Mouse (Mus musculus): ENCODE data around the gene Spo11.

Gene Spo11

GRCm38 (mm10) chr2:172999630-173000284 is 22.3 kb downstream of the Spo11 start, which contains the start of gene Rae1:
Rae1 (plus strand) TSS chr2:173000117.
- intact Hi-C loops (cut with DNase I): loop anchor here (1.0 to 10.0 kb wide), 4 partner anchors 55 to 525 kb away; partner anchors contain the start of genes Bmp7 and Fam209

DNA sequence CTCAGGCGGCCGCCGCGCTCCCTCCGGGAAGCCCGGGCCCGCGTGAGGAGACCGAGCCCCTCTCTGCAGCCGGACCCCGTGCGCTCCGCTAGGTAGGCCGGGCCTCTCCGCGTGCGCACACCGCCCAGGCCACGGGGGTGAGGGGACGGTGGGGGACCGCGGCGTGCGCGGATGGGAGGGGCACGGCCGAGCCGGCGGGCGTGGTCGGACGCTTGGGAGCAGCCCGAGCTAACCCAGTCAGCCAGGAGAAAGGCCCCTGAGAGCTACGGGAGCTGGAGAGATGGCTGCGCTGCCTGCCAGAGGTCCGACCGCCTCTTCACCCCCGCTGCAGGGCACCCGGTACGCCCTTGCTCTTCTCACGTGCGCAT is 22.8 kb downstream of the Spo11 start:
- intact Hi-C loops (cut with DNase I): no loop called here

DNA sequence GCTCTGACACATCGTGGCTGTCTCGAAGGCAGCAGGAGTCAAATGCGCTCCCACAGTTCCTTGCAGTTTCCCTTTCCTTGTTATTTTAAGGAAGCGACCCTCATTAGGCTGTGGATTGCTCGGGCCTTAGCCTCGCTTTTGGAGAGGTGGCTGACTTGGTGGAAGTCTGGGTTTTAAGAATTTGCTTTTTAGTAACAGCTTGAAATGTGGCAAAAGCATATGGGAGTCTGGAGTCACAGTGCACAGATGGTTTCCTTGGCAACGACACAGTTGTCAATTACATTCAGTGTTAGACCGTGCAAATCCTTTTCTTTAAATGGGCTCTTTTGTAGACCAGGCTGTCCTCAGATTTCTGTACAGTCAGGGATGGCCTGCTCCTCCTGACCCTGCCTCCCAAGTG is 23.4 kb downstream of the Spo11 start:
- intact Hi-C loops (cut with DNase I): no loop called here

GRCm38 (mm10) chr2:173003737-173004136 is 26.2 kb downstream of the Spo11 start:
- intact Hi-C loops (cut with DNase I): no loop called here

GRCm38 (mm10) chr2:173010220-173010717 is 32.8 kb downstream of the Spo11 start:
- intact Hi-C loops (cut with DNase I): no loop called here

- intact Hi-C loops (cut with DNase I): no loop called here
Measured at GRCm38 (mm10) chr2:173011440-173011839, 33.9 kb downstream of the Spo11 start.

DNA sequence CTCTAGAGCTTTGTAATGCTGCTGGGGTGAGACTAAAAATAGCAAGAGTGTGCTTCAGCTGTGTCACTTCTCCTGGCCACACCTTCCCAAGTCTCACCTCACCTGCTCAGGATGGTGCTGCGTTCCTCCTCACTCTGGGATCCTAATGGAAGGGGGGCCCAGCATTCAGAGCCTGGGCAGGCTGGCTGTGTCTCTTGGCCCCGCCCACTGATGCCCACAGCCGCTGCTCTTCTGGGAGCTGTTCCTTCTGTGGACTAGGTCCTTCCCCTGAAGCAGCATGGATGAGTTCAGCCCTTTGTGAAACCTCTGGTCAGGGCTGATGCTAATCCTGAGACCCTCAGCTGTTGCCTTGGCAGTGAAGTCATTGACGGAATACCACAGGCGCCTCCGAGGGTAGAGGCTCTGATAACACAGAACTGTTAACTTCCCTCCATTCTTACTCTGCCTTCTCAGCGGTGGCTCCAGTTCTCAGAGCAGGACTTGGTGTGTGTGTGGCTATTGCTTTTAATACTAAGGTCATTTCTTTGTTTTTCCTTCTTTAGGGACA is 37.3 kb downstream of the Spo11 start:
- intact Hi-C loops (cut with DNase I): no loop called here

DNA sequence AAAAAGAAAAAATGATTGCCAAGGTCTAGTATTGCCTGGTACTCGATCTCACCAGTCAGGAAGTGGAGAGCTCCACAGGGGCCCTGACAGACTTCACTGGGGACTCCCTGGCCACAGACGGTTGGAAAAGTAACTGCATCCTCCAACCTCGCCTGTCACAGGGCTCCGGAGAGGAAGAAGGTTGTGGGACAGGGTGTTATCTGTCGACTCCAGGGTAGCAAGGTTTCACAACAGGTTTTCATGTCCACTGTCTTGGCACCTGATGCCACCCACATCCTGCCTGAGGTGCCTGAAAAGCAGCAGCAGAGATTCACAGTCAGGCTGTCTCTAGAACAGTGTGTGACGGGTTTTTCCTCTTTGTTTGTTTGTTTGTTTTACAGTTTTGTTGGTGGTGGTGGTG is 40.4 kb downstream of the Spo11 start:
- intact Hi-C loops (cut with DNase I): no loop called here

DNA sequence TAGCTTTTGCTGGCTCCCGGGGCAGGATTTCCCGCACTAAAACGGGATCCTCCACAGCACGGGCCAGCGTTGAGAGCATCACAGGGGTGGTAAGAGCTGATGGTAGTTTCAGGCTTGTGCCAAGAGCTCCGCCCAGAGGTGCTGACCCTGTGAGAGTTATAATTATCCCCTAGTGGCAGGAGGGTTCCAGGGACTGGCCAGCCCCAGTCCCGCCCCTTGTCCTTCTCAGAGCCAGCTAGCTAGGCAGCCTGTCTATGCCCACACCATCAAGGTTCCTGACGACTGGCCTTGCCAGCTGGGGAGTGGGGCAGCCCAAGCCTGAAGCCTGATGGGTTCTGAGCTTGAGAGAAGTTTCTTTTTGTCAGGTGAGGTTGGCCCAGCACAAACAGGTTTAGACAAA is 41.1 kb downstream of the Spo11 start:
- intact Hi-C loops (cut with DNase I): no loop called here

- intact Hi-C loops (cut with DNase I): no loop called here
Measured at GRCm38 (mm10) chr2:173019322-173019721, 41.8 kb downstream of the Spo11 start.

- intact Hi-C loops (cut with DNase I): no loop called here
Measured at GRCm38 (mm10) chr2:173019790-173020189, 42.3 kb downstream of the Spo11 start.

- intact Hi-C loops (cut with DNase I): no loop called here
Measured at GRCm38 (mm10) chr2:173020430-173020829, 42.9 kb downstream of the Spo11 start, which contains the start of gene Rbm38. Rbm38 (plus strand) TSS chr2:173020498.

DNA sequence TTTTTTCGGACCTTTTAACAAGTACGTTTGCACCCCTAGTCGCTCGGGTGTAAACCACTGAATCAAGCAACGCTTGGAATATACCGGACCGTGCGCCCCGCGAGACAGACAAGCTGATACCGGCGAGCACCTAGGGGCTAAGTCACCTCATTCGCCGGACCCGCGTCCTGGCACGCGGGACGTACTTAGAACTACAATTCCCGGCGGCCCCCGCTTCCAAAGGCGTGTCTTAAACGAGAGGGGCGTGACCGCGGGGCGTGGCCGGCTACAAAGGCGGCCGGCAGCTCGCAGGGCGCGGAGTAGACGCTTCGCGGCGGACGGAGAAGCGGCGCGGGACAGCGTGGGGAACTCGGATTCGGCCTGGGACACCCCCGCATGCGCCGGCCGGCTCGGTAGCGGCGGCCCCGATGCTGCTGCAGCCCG is 44.1 kb downstream of the Spo11 start:
- intact Hi-C loops (cut with DNase I): no loop called here

DNA sequence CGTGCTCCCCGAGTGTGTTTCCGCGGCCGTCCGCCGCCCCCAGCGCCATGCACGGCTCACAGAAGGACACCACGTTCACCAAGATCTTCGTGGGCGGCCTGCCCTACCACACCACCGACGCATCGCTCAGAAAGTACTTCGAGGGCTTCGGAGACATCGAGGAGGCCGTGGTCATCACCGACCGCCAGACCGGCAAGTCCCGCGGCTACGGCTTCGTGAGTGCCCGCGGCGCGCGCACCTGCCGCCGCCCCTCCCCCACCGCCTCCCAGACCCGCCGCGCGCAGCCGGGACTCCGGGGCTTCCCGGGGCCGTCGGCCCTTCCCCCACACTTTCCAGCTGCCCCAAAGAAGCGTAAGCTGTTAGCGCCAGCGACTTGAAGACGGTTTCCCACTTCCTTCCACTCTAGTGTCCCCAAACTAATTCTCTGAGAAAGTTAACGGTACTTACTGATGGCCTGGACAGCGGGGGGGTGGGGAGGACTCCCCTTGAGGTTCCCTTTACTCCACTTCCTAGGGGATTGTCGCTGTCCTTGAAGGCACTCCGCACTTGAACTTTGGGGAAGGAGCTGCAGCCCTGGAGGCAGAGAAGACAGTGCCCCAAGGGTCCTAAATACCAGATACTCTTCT is 44.7 kb downstream of the Spo11 start:
- intact Hi-C loops (cut with DNase I): no loop called here

DNA sequence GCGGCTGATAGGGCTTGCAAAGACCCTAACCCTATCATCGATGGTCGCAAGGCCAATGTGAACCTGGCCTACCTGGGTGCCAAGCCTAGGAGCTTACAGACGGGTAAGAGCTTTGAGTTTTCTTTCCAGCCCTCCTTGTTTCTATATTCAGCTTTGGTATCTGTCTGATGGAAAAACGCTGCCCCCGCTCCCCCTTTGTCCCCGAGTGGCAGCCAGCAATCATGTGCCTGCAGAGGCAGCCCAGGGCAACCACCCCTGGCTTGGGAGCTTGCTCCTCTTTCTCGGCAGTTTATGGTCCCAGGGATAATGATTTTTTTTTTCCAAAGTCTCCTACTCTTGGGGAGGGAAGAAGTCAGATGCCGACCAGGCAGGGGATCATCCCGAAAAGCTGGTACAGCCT is 45.3 kb downstream of the Spo11 start:
- intact Hi-C loops (cut with DNase I): no loop called here

GRCm38 (mm10) chr2:173023371-173023851 is 45.9 kb downstream of the Spo11 start:
- intact Hi-C loops (cut with DNase I): no loop called here

DNA sequence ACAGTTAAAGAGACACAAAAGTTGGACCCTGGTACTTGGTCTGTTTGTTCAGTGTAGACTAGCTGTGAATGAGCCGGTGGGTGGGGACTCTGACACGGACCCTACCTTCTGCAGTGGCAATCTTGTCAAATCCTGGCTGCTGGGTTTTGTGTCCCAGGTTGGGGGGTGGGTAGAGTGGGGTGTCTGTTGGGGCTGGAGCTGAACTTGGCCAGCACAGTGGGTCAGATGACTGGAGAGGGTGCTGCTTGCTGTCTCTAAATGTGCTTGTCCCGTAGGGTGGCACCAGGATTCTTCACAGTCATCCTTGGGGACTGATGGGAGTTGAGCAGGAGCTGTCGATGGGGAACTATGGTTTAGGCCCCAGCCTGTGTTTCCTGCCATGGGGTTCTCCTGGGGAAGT is 46.5 kb downstream of the Spo11 start:
- intact Hi-C loops (cut with DNase I): no loop called here

DNA sequence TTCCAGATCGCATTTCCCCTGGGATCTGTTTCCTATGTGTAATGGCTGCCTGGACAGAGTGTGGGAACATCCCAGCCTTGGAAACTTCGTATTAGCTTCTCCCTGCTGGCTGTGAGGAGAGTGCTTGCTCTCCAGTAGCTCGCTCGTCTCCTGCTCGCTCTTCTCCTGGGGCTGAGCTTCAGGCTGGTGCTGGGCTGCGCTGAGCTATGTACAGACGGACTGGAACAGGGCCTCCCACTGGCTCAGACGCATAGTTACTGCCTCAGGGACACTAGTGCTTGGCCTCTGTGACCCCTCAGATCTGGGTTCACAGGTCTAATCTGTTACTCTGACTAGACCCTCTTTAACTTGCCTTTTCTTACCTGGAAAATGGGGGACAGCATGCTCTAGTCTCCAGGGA is 46.9 kb downstream of the Spo11 start:
- intact Hi-C loops (cut with DNase I): no loop called here

GRCm38 (mm10) chr2:173024938-173025337 is 47.4 kb downstream of the Spo11 start:
- intact Hi-C loops (cut with DNase I): no loop called here

DNA sequence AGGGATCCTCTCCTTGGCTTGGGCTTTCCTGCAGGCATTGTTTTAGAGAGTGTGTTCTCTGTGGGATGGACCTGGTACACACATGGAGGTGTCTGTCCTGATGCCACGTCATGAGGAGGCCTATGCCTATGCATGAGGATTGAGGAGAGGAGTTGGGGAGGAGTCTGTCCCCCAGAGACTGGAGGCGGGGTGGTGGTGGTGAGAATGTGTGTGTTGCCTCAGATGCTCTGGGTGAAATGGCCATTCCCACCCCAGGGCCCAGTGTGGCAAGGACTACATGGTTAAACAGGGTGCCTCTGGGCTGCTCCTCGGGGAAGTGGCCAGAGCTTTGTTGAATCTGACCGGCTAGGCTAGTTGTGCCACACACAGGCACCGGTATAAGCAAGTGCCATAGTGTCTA is 48.8 kb downstream of the Spo11 start:
- intact Hi-C loops (cut with DNase I): no loop called here

DNA sequence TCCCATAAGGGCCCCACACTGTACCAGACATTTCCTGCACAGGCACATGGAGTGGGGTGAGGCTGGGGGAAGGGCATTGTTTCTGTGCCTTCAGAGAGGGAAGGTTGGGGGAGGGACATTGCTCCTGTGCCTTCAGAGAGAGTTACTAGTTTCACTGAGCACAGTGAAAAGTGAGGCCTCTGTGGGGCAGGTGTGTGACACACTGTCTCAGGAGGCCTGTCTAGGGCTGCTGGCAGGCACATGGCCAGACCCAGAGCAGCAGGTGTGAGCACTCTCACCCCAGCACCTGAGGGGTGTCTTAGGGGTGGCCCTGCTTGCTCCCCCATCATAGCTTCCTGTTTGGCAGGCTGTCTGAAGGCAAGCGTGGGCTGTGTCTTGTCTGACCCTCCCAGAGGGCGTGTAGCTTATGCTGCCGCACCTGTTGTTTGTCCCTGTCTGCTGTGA is 49.2 kb downstream of the Spo11 start:
- intact Hi-C loops (cut with DNase I): no loop called here

DNA sequence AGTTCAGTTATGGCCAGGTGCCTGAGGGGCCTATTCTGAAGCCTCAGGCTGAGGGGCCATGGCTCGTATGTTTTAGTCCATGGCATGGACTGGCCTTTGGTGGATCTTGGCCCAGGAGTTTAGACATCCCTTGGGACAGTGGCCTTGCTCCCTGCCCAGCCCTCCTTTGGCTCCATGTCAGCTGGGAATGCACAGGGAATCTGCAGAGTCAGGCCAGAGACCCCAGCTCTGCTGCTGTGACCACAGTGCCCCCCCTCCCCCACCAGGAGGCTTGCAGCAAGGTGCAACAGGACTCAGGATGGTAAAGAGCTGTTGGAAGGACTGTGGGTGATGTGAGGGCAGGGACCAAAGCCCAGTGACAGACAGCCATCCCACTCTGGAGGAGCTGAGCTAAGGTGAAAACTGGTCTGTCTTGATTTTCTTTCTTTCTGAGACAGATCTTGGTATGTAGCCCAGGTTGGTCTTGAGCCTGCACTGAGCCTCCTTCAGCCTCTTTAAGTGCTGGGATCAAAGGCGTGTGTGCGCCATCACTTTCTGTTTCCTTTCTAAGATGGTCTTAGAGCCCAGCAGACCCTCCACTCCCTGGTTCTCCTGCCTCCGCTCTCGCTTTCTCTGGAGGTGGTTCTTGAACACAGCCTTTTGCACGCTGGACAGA is 49.8 kb downstream of the Spo11 start:
- intact Hi-C loops (cut with DNase I): no loop called here

All from adrenal gland (tissue).